Mouse (Mus musculus): ENCODE measurements around the gene Cabp4.
A peak's percentile ranks its signal among the peaks of the same experiment; 100 is the strongest.
"Not testable (repeated sequence)": the region's sequence is repeated elsewhere in the genome, so short reads cannot be mapped to it uniquely, and the experiment has no call there.

Gene Cabp4

DNA sequence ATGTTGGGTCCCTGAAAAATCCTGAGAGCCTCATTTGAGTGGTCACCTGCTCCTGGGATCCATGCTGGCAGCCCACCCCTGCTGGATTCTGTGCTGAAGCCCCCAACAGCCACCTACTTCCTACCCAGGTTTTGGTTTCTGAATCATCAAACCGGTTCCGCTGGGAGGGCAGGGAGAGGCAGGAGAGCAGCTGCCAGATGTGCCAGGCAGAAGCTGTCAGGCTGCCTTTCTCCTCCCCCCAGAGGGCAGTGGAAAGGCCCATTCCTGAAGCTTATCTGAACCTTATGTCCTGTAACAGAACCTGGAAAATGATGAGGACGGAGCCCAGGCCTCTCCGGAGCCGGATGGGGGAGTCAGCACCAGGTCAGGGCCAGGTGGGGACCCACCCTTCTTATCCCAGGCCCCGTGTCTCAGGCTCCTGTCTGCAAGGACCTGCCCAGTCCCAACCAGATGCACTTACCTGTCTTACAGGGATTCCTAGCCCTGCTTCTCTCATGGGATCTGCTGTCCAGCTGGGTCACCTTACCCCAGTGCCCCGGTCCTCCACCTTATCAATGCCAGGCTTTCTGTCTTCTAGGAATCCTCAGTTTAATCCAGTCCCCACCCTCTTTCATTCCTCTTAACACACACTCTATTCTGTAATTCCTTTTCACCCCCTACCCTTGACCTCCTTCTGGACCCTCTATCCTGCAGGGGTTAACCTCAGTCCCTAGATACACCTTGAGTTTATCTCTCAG is 16.9 kb downstream of the Cabp4 start:
- ATAC-seq (ENCODE audit: insufficient number of reproducible peaks, low FRiP score, low TSS enrichment) = no peak

DNA sequence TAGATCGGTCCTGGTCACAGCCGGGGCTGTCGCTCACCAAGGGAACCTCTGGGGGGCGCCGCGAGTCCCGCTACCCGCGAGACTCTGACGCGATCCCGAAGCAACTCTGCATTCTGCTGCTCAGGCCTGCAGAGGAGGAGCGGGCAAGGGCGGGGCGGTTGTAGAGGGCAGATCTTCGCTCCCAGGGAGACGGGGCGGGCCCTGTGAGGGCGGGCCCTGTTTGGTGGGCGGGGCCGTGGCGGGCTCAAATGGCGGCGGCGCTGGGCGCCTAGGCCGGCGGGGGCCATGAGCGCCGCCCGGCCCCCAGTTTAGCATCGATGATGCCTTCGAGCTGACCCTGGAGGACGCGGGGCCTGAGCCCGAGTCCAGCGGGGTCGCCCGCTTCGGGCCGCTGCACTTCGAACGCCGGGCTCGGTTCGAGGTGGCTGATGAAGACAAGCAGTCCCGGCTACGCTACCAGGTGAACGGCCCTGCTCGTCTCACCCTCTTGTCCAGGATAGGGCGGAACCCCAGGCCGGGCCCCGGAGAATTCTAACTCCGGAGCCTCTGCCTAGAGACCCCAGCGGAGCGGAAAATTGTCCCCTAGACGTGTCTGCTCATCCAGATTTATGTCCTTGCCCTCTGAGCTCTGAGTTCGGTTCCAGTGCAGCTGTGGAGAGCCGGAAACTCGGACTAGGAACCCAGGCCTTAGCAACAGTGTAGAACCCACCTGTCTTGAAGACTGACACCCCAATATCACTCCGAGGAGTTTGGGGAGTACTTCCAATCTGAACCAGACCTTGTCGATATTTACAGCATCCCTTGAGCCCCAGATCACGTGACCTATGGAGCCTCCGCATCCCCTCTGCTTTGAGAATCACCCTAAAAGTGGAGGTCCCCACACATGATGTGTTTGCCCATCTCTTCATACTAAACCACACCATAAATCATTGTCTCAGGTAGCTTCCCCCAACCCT is 17.8 kb downstream of the Cabp4 start, which contains the start of gene Aip:
Aip (minus strand) TSS at position 118 of the 956 bp plus-strand sequence.
- ATAC-seq (ENCODE audit: insufficient number of reproducible peaks, low FRiP score, low TSS enrichment) = peak; percentile 87

DNA sequence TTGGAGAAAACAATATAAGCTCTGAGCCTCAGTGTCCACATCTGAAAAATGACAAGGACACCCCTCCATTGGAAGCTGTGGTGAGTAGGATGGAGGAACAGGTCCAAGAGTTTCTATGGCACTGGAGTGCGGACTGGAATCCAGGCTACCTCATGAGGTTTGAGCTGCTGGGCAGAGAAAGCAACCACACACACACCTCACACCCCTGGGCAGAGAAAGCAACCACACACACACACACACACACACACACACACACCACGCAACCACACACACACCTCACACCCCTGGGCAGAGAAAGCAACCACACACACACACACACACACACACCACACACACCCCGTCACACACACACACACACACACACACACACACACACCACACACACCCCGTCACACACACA is 18.6 kb downstream of the Cabp4 start:
- ATAC-seq (ENCODE audit: insufficient number of reproducible peaks, low FRiP score, low TSS enrichment) = not testable (repeated sequence)

DNA sequence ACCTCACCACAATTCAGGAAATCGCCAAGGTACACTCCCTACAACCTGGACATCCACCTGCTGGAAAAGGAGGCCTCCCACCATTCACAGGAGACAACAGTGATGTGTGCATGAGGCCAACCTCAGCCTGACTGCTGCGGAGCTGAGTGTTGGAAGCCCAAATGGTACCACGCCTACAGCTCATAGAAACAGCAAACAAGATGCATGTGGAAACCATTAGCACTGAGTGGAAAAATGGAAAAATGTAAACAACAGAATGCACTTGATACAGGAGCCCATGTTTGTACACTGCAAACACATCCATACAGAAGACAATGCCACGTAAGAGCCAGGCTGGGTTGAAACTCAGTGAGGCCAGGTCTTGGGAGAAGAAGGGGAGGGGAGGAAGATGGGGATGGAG is 19.4 kb downstream of the Cabp4 start:
- no peak for ATAC-seq (ENCODE audit: insufficient number of reproducible peaks, low FRiP score, low TSS enrichment)

GRCm38 (mm10) chr19:4122411-4123370 is 21.1 kb downstream of the Cabp4 start:
- no peak for ATAC-seq (ENCODE audit: insufficient number of reproducible peaks, low FRiP score, low TSS enrichment)

- not testable (repeated sequence) for ATAC-seq (ENCODE audit: insufficient number of reproducible peaks, low FRiP score, low TSS enrichment)
These were observed 21.9 kb downstream of the Cabp4 start for GRCm38 (mm10) chr19:4121896-4122295.

- peak; percentile 71 for ATAC-seq (ENCODE audit: insufficient number of reproducible peaks, low FRiP score, low TSS enrichment)
These were observed 22.6 kb downstream of the Cabp4 start for GRCm38 (mm10) chr19:4121097-4121805.

DNA sequence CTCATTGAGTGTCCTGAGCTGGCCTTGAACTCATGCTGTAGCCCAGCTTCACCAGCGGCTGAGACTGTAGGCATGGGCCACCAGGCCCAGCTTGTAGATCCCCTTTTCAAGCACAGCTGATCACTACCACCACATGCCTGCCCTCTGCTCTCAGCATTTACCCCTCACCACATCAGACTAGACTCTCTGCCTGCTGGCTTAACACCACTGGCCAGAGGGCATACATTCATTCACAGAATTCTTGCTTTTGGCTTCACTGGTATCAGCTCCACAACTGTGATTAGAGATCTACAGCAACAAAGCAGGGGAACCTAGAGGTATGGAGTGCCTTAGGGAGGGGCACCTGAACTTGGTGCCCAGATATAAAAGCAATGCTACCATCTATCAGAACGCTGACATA is 23.3 kb downstream of the Cabp4 start:
- ATAC-seq (ENCODE audit: insufficient number of reproducible peaks, low FRiP score, low TSS enrichment) = no peak

DNA sequence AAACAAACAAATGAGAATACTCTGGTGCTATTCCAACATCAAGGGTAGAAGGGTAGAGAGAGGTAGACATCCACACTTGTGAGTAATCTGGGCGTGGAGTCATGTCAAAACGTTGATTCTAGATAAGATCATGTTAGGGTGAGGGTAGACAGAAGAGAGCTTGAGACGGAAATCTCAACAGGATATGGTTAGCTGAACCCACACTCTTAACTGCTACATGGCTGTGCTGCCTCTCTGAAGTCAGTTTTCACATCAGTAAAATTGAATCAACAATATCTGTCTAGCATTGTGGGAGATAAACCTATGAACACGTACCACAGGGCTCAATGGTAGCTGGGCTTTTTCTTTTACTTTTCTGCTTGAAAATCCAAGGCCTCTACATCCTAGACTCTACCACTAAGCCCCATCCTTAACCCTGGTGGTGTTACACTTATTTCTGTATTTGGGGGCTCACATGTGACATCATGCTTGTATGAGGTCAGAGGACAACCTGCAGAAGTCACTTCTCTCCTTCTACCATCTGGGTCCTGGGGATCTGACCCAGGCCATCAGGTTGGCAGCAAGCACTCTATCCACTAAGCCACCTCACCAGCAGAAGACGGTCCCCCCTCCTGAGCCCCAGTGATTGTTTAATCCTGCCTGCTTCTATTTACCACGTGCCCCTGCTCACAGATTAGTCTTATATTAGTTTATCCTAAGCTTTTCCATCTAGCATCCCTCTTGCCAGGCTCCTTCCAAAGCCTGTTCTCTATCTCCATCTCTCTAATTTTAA is 23.9 kb downstream of the Cabp4 start:
- no peak for ATAC-seq (ENCODE audit: insufficient number of reproducible peaks, low FRiP score, low TSS enrichment)

DNA sequence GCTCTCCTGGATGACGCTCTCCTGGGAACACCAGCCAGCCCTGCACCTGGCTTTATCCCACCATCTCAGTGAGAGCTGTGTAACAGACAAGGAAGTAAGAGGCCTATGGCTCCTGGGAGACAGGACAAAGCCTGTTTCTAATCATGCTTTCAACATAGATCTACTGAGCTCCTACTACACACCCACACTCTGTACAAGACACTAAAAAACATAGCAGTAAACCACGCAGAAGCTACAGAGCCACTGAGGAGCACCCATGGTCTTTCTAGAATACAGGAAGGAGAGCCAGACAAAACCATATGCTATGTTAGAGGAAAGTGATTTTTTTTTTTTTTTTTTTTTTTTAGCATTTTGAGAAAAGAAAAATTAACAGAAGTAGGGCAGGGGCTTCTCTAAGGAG is 25.5 kb downstream of the Cabp4 start:
- no peak for ATAC-seq (ENCODE audit: insufficient number of reproducible peaks, low FRiP score, low TSS enrichment)

DNA sequence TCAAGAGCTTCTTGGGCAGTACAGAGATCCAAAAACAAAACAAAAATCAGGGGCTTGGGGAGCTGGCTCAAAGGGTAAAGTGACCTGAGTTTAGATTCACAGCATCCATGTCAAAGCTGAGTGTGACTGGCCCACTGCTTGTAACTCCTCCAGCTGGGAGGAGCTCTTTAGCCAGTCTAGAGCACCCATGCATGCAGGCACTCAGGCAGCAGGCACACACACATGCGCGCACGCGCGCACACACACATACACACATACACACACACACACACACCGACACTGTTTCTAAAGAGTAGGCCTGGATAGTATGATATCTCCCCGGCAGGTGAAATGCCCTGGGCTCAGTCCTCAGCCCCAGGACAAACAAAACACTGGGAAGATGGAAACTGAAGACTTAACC is 26.8 kb downstream of the Cabp4 start:
- ATAC-seq (ENCODE audit: insufficient number of reproducible peaks, low FRiP score, low TSS enrichment) = no peak

- no peak for ATAC-seq (ENCODE audit: insufficient number of reproducible peaks, low FRiP score, low TSS enrichment)
These were observed 28.0 kb downstream of the Cabp4 start for GRCm38 (mm10) chr19:4115816-4116215.

- no peak for ATAC-seq (ENCODE audit: insufficient number of reproducible peaks, low FRiP score, low TSS enrichment)
These were observed 28.7 kb downstream of the Cabp4 start for GRCm38 (mm10) chr19:4115144-4115543.

- ATAC-seq (ENCODE audit: insufficient number of reproducible peaks, low FRiP score, low TSS enrichment) = no peak
These were observed 29.3 kb downstream of the Cabp4 start for GRCm38 (mm10) chr19:4114551-4114950.

DNA sequence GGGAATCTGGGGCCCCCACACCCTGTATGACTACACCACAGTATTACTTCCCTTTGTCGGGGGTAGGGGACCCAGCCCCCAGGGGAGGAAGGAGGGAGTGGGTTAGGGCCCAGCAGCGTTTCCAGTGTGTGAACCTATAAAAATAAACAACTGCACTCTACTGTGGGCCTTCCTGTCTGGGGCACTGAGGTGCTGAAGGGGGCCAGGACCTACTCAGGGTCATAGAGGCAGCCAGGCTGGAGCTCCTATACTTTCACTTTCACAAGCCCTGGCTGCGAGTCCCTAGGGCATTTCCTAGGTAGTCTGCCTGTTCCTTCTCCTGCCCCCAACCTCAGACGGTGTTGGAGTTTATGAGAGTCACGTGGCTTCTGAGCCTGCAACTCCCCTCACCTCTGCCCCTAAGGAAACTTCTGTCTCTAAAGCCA is 30.0 kb downstream of the Cabp4 start:
- no peak for ATAC-seq (ENCODE audit: insufficient number of reproducible peaks, low FRiP score, low TSS enrichment)

DNA sequence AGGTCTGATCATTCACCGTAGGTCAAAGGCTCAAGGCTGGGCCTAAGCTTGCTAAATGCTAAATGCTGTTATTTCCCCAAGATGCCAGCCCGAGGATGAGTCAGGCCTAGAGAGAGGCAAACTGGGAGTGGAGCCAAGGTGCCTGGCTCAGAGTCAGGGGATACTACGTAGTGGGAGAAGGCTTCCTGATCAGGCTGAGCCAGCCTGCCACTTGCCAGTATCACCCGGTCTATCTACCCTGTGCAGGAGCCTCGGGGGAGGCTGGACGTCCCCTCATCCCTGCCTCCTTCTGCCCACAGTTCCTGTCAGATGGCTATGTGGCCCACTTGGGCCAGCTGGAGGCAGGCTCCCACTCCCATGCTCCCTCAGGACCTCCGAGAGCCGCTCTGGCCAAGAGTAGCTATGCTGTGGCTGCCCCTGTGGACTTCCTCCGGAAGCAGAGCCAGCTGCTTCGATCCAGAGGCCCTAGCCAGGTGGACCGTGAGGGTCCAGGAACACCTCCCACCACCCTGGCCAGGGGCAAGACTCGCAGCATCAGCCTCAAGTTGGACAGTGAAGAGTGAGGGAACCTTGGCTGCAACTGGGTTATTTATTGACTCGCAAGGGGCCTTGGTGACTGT is 30.5 kb downstream of the Cabp4 start:
- ATAC-seq (ENCODE audit: insufficient number of reproducible peaks, low FRiP score, low TSS enrichment) = peak; percentile 69

- ATAC-seq (ENCODE audit: insufficient number of reproducible peaks, low FRiP score, low TSS enrichment) = no peak
These were observed 31.5 kb downstream of the Cabp4 start for GRCm38 (mm10) chr19:4112063-4112960.
